Mouse (Mus musculus): ENCODE measurements around the gene Sept9. TPM values are rescaled to one million over a fixed set of nuclear protein-coding genes. Genes with fewer than 3 reads are reported as not detected.

Sept9 gene
- 208 and 226 TPM in 2 replicates for polyA plus RNA-seq (2014; fragmentation: Nextera tagmentation; extraction: Ambion mirVana)

DNA sequence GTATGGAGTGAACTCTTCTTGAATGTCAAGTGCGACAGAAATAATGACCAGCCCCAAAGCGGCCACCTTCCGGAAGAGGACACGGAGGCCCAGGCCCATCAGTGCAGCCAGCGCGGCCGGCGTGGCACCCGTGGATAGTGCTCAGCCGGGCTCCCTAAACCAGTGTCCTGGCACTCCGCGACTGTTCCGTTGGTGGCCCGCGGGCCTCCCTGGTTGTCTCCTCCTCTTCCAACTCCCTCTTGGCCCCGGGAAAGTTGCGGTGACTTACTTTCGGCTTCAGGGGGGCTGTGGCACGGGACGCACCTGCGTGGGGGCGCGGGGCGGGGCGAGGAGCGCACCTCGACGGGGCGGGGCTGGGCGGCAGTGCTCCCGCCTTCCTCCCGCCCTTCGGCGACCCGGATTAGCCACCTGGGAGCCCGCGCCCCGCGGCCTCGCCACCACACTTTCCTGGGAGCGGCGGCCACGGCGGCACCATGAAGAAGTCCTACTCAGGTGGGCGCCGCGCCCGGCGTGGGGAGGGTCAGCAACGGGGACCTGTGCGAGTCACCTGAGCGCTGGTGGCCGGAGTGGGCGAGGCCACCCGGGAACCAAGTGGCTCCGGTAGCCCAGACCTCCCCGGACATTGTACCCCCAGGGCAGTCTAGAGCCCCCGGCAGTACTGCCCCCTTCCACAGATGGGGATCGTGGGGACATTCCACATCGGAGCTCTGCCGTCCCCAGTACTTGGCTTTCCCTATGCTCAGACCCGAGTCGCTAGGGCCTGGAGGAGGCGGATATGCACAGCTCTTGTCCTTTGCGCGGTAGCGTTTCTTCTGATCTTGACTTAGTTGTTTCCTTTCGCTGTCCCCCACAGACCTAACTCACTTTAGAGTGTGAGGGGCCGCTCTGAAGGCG is at the start of gene Sept9:
TSS of gene Sept9 (plus strand) at position 380 of the 894 bp plus-strand sequence.
- ATAC-seq (ENCODE audit: insufficient number of reproducible peaks, low FRiP score, low TSS enrichment, low read depth) (0 out of 2 replicates have a peak, but pooled peaks have one; percentile 13), DNase-seq (ENCODE audit: low spot score) (peak; percentile 68)
- H3K36me3 ChIP-seq (ENCODE audit: control insufficient read depth, insufficient read depth, low read length): no peaks in the 10 kb centered on the region
- H3K4me1 ChIP-seq (ENCODE audit: control insufficient read depth, insufficient read depth, low read length): peaks cover 9% of the 10 kb centered on the region; the same call in 1 of the 2 replicates
- peak within 1 kb of the TSS; percentile 95 for H3K4me2 ChIP-seq (ENCODE audit: low read depth, severe bottlenecking)
- under 1% methylated on average over 69 of the region's 70 CpGs for WGBS
- no peak within 1 kb of the TSS for H3K27ac ChIP-seq (replicated peaks; ENCODE audit: low read depth, low read length)
- peaks cover 22% of the 10 kb centered on the region for H3K27me3 ChIP-seq (ENCODE audit: control insufficient read depth, insufficient read depth, low read length)
- H3K9ac ChIP-seq (ENCODE audit: low read length): peak within 1 kb of the TSS; percentile 66
- H3K4me3 ChIP-seq (ENCODE audit: low read depth, low read length): peak within 1 kb of the TSS; percentile 51
- no peaks in the 10 kb centered on the region for H3K9me3 ChIP-seq (ENCODE audit: control insufficient read depth, low read length)

- H3K9me3 ChIP-seq (ENCODE audit: control insufficient read depth, low read length): no peaks in the 10 kb centered on the region
- no peak for ATAC-seq (ENCODE audit: insufficient number of reproducible peaks, low FRiP score, low TSS enrichment, low read depth)
- DNase-seq (ENCODE audit: low spot score): no peak
- no peak overlapping the region for H3K4me3 ChIP-seq (ENCODE audit: low read depth, low read length)
- no peaks in the 10 kb centered on the region for H3K4me1 ChIP-seq (ENCODE audit: control insufficient read depth, insufficient read depth, low read length)
- H3K36me3 ChIP-seq (ENCODE audit: control insufficient read depth, insufficient read depth, low read length): peaks cover 28% of the 10 kb centered on the region; the same call in 1 of the 2 replicates
- WGBS: 82% methylated on average over 9 of the region's 9 CpGs
- no peak overlapping the region for H3K4me2 ChIP-seq (ENCODE audit: low read depth, severe bottlenecking)
- H3K27me3 ChIP-seq (ENCODE audit: control insufficient read depth, insufficient read depth, low read length): no peaks in the 10 kb centered on the region
- H3K9ac ChIP-seq (ENCODE audit: low read length): no peak overlapping the region
- H3K27ac ChIP-seq (replicated peaks; ENCODE audit: low read depth, low read length): no peak overlapping the region
These were observed 48.9 kb upstream of the Sept9 start for GRCm38 (mm10) chr11:117150467-117150966.

- H3K36me3 ChIP-seq (ENCODE audit: control insufficient read depth, insufficient read depth, low read length): peaks cover 24% of the 10 kb centered on the region; the same call in 1 of the 2 replicates
- ATAC-seq (ENCODE audit: insufficient number of reproducible peaks, low FRiP score, low TSS enrichment, low read depth): no peak
- 89% methylated on average over 7 of the region's 7 CpGs for WGBS
These were observed 48.0 kb upstream of the Sept9 start for GRCm38 (mm10) chr11:117151461-117151860.

DNA sequence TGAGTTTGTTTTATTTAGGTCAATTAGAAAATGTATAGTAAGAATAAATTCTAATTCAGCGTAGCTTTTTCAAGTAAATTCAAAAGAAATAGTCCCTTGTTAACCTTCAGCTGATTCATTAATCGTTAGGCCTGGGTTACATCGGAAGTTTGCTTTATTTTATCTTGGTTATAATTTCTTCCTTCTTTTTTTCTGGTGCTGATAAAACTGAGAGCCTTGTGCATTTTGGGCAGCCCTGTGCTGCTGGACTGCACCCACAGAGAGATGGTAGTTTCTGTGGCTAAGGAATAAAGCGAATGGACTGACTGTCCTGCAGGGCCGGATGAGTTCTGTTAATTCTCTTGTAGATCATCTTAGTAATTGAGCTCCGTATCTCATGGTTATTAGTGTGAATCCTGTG is 46.9 kb upstream of the Sept9 start:
- ATAC-seq (ENCODE audit: insufficient number of reproducible peaks, low FRiP score, low TSS enrichment, low read depth): no peak
- Histone ChIP-seq H3K4me1 (ENCODE audit: control insufficient read depth, insufficient read depth, low read length) (peaks cover 5% of the 10 kb centered on the region; the same call in 1 of the 2 replicates), H3K27me3 (ENCODE audit: control insufficient read depth, insufficient read depth, low read length) (no peaks in the 10 kb centered on the region), H3K4me3 (ENCODE audit: low read depth, low read length) (no peak overlapping the region), H3K27ac (replicated peaks; ENCODE audit: low read depth, low read length) (no peak overlapping the region), H3K36me3 (ENCODE audit: control insufficient read depth, insufficient read depth, low read length) (peaks cover 27% of the 10 kb centered on the region; the same call in 1 of the 2 replicates), H3K9me3 (ENCODE audit: control insufficient read depth, low read length) (no peaks in the 10 kb centered on the region), H3K9ac (ENCODE audit: low read length) (no peak overlapping the region), H3K4me2 (ENCODE audit: low read depth, severe bottlenecking) (no peak overlapping the region)
- WGBS: 75% methylated on average over 6 of the region's 6 CpGs
- no peak for DNase-seq (ENCODE audit: low spot score)

More at GRCm38 (mm10) chr11:117151461-117151860, 48.0 kb upstream of the Sept9 start:
- DNase-seq (ENCODE audit: low spot score): no peak
- H3K4me2 ChIP-seq (ENCODE audit: low read depth, severe bottlenecking): no peak overlapping the region
- H3K9me3 ChIP-seq (ENCODE audit: control insufficient read depth, low read length): no peaks in the 10 kb centered on the region
- H3K4me1 ChIP-seq (ENCODE audit: control insufficient read depth, insufficient read depth, low read length): peaks cover 5% of the 10 kb centered on the region; the same call in 1 of the 2 replicates
- H3K4me3 ChIP-seq (ENCODE audit: low read depth, low read length): no peak overlapping the region
- no peaks in the 10 kb centered on the region for H3K27me3 ChIP-seq (ENCODE audit: control insufficient read depth, insufficient read depth, low read length)
- H3K27ac ChIP-seq (replicated peaks; ENCODE audit: low read depth, low read length): no peak overlapping the region
- H3K9ac ChIP-seq (ENCODE audit: low read length): no peak overlapping the region

DNA sequence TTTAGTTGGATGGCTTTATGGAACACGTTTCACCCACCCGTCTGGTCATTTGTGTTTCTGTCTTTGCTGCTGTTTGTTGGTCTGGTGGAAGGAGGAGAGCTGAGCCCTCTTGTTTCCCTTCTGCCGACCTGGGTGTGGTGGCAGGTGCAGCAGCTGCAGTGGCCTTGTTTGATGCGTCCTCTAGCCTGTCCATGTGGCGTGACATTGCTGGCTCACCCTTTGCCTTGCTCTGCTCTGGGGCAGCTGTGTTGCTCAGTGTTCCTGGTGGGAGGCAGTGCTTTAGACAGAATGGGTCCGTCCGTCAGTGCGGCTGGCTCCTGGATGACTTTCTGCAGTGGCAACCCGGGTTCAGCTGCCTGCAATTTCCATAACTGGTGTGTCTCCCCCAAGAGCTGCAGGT is 45.9 kb upstream of the Sept9 start:
- DNase-seq (ENCODE audit: low spot score) (no peak), ATAC-seq (ENCODE audit: insufficient number of reproducible peaks, low FRiP score, low TSS enrichment, low read depth) (no peak)
- Histone ChIP-seq H3K4me3 (ENCODE audit: low read depth, low read length) (no peak overlapping the region), H3K27ac (replicated peaks; ENCODE audit: low read depth, low read length) (no peak overlapping the region), H3K27me3 (ENCODE audit: control insufficient read depth, insufficient read depth, low read length) (no peaks in the 10 kb centered on the region), H3K36me3 (ENCODE audit: control insufficient read depth, insufficient read depth, low read length) (peaks cover 27% of the 10 kb centered on the region; the same call in 1 of the 2 replicates), H3K9ac (ENCODE audit: low read length) (no peak overlapping the region), H3K4me1 (ENCODE audit: control insufficient read depth, insufficient read depth, low read length) (peaks cover 5% of the 10 kb centered on the region; the same call in 1 of the 2 replicates), H3K9me3 (ENCODE audit: control insufficient read depth, low read length) (no peaks in the 10 kb centered on the region), H3K4me2 (ENCODE audit: low read depth, severe bottlenecking) (no peak overlapping the region)
- WGBS: 77% methylated on average over 9 of the region's 9 CpGs

DNA sequence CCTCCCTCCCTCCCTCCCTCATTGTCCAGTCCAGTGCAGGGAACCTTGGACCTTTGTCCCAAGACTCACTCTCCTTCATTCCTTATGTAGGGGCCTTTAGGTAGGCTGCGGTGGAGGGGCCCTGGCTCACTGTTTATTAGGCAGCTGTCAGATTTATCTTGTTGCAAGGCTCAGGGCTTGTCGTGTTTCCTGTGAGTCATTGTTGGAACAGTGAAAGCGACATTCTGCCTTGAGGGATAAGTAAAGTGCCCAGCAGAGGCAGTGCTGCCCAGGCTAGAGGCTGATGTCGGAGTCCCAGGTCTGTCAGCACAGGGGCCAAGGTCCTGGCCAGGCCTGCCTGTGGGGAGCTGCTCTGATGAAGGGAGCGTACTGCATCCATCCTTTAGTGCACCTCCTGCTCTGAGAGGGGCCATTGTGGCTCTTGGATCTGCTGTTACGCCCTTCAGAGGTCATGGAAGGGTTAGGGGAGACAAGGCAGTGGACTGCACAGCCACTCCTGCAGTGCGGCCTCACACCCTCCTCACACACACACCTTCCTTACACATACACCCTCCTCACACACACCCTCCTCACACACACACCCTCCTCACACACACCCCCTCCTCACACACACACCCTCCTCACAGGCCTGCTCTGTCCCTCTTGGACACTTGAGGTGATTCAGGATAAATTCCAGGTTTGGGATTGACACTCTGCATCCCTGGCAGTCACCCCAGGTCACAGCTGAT is 45.2 kb upstream of the Sept9 start:
- Histone ChIP-seq H3K4me2 (ENCODE audit: low read depth, severe bottlenecking) (no peak overlapping the region), H3K27ac (replicated peaks; ENCODE audit: low read depth, low read length) (no peak overlapping the region), H3K4me1 (ENCODE audit: control insufficient read depth, insufficient read depth, low read length) (peaks cover 5% of the 10 kb centered on the region; the same call in 1 of the 2 replicates), H3K27me3 (ENCODE audit: control insufficient read depth, insufficient read depth, low read length) (no peaks in the 10 kb centered on the region), H3K9ac (ENCODE audit: low read length) (no peak overlapping the region), H3K36me3 (ENCODE audit: control insufficient read depth, insufficient read depth, low read length) (peaks cover 22% of the 10 kb centered on the region; the same call in 1 of the 2 replicates), H3K9me3 (ENCODE audit: control insufficient read depth, low read length) (no peaks in the 10 kb centered on the region), H3K4me3 (ENCODE audit: low read depth, low read length) (no peak overlapping the region)
- 57% methylated on average over 7 of the region's 7 CpGs for WGBS
- DNase-seq (ENCODE audit: low spot score) (no peak), ATAC-seq (ENCODE audit: insufficient number of reproducible peaks, low FRiP score, low TSS enrichment, low read depth) (no peak)

- Histone ChIP-seq H3K27ac (replicated peaks; ENCODE audit: low read depth, low read length) (no peak overlapping the region), H3K9me3 (ENCODE audit: control insufficient read depth, low read length) (no peaks in the 10 kb centered on the region), H3K4me2 (ENCODE audit: low read depth, severe bottlenecking) (no peak overlapping the region), H3K27me3 (ENCODE audit: control insufficient read depth, insufficient read depth, low read length) (no peaks in the 10 kb centered on the region), H3K9ac (ENCODE audit: low read length) (no peak overlapping the region), H3K36me3 (ENCODE audit: control insufficient read depth, insufficient read depth, low read length) (peaks cover 13% of the 10 kb centered on the region; the same call in 1 of the 2 replicates), H3K4me3 (ENCODE audit: low read depth, low read length) (no peak overlapping the region), H3K4me1 (ENCODE audit: control insufficient read depth, insufficient read depth, low read length) (peaks cover 5% of the 10 kb centered on the region; the same call in 1 of the 2 replicates)
- 0 out of 2 replicates have a peak, but pooled peaks have one; percentile 37 for ATAC-seq (ENCODE audit: insufficient number of reproducible peaks, low FRiP score, low TSS enrichment, low read depth)
- DNase-seq (ENCODE audit: low spot score): peak; percentile 84
- WGBS: 5% methylated on average over 15 of the region's 15 CpGs
These were observed 42.7 kb upstream of the Sept9 start for GRCm38 (mm10) chr11:117156725-117157124.

DNA sequence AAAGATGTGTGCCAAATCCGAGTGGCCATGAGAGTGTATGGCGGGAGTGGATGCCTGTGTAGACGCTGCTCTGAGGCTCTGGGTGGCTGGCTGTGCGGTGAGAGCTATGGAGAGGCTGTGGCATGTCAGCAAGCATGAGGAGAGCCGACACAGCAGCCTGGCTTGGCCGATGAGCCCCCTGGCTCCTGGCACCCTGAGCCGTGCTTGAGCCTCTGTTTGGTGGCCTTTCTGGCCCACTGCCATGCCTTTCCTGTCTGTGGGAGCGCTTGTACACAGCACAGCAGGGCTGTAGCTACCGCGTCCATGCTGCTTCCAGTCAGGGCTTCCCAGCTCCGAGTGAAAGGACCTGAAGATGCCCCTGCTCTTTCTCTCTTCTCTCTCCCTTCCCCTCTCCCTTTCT is 41.1 kb upstream of the Sept9 start:
- Histone ChIP-seq H3K9ac (ENCODE audit: low read length) (no peak overlapping the region), H3K27me3 (ENCODE audit: control insufficient read depth, insufficient read depth, low read length) (no peaks in the 10 kb centered on the region), H3K4me1 (ENCODE audit: control insufficient read depth, insufficient read depth, low read length) (peaks cover 5% of the 10 kb centered on the region; the same call in 1 of the 2 replicates), H3K4me2 (ENCODE audit: low read depth, severe bottlenecking) (no peak overlapping the region), H3K36me3 (ENCODE audit: control insufficient read depth, insufficient read depth, low read length) (peaks cover 10% of the 10 kb centered on the region; the same call in 1 of the 2 replicates), H3K27ac (replicated peaks; ENCODE audit: low read depth, low read length) (no peak overlapping the region), H3K9me3 (ENCODE audit: control insufficient read depth, low read length) (no peaks in the 10 kb centered on the region), H3K4me3 (ENCODE audit: low read depth, low read length) (no peak overlapping the region)
- ATAC-seq (ENCODE audit: insufficient number of reproducible peaks, low FRiP score, low TSS enrichment, low read depth) (no peak), DNase-seq (ENCODE audit: low spot score) (no peak)
- 89% methylated on average over 11 of the region's 11 CpGs for WGBS
